Mouse (Mus musculus) embryonic facial prominence, embryonic 12.5 days (tissue): ENCODE data around the gene Cyb5rl. TPM values are rescaled to one million over a fixed set of nuclear protein-coding genes. Genes with fewer than 3 reads are reported as not detected.

Experiments
- ATAC-seq: fragments of 200-750 bp; cut with Nextera tagmentation; 2 replicates; pipeline ENCODE4 v1.8.0; 2017; ENCODE audit not compliant: insufficient number of reproducible peaks, insufficient read depth, low FRiP score, low TSS enrichment
- H3K27ac ChIP-seq: fragments of 300-500 bp; sonication (generic); 2 replicates; pipeline ENCODE4 v1.5.1; 2016; ENCODE audit warnings: mild to moderate bottlenecking
- H3K27me3 ChIP-seq: fragments of 300-500 bp; sonication (generic); 2 replicates; pipeline ENCODE4 v1.6.1; 2016; ENCODE audit warnings: mild to moderate bottlenecking, moderate library complexity
- H3K36me3 ChIP-seq: fragments of 300-500 bp; sonication (generic); 2 replicates; pipeline ENCODE4 v1.6.1; 2016; ENCODE audit warnings: mild to moderate bottlenecking
- H3K4me1 ChIP-seq: fragments of 300-500 bp; sonication (generic); 2 replicates; pipeline ENCODE4 v1.6.1; 2016
- H3K4me2 ChIP-seq: fragments of 300-500 bp; sonication (generic); replicated peaks from 2 replicates; pipeline ENCODE4 v1.6.1; 2016; ENCODE audit warnings: mild to moderate bottlenecking, moderate library complexity
- H3K4me3 ChIP-seq: fragments of 300-500 bp; sonication (generic); 2 replicates; pipeline ENCODE4 v1.5.1; 2016; ENCODE audit warnings: mild to moderate bottlenecking
- H3K9ac ChIP-seq: fragments of 300-500 bp; sonication (generic); 2 replicates; pipeline ENCODE4 v1.6.1; 2016; ENCODE audit warnings: mild to moderate bottlenecking, moderate library complexity
- H3K9me3 ChIP-seq: fragments of 300-500 bp; sonication (generic); 2 replicates; pipeline ENCODE4 v1.6.1; 2016; ENCODE audit warnings: mild to moderate bottlenecking, moderate library complexity
- WGBS: fragments of 180-500 bp; shearing (Covaris S2); methylation state at CpG from one replicate; pipeline ENCODE4 v1.1.7; 2016; 5-methylcytosine and 5-hydroxymethylcytosine counted together
- polyA plus RNA-seq: library from polyadenylated mRNA; unstranded; fragments of >200 nt; fragmentation: Nextera tagmentation; extraction: Ambion mirVana; gene quantifications from 2 replicates; pipeline ENCODE4 v1.2.1, GENCODE M21; 2016

Gene Cyb5rl
- polyA plus RNA-seq, 1 experiment from 2014 or later: 5.9 TPM

GRCm38 (mm10) chr4:107038303-107038702 is 28.5 kb upstream of the Cyb5rl start:
- no peaks in the 10 kb centered on the region for H3K9me3 ChIP-seq
- no peak overlapping the region for H3K9ac ChIP-seq
- no peak overlapping the region for H3K4me2 ChIP-seq
- H3K27ac ChIP-seq: no peak overlapping the region
- no peak for ATAC-seq
- H3K4me3 ChIP-seq: no peak overlapping the region
- H3K4me1 ChIP-seq: no peaks in the 10 kb centered on the region
- H3K36me3 ChIP-seq: peaks cover 91% of the 10 kb centered on the region
- 85% methylated on average over 4 of the region's 4 CpGs for WGBS
- H3K27me3 ChIP-seq: no peaks in the 10 kb centered on the region

- Histone ChIP-seq H3K4me2 (no peak overlapping the region), H3K9ac (no peak overlapping the region), H3K9me3 (no peaks in the 10 kb centered on the region), H3K4me3 (no peak overlapping the region), H3K4me1 (no peaks in the 10 kb centered on the region), H3K27ac (no peak overlapping the region), H3K27me3 (no peaks in the 10 kb centered on the region), H3K36me3 (peaks cover 94% of the 10 kb centered on the region)
- ATAC-seq: no peak
- WGBS: 86% methylated on average over 8 of the region's 8 CpGs
These were observed 27.5 kb upstream of the Cyb5rl start for GRCm38 (mm10) chr4:107039270-107039669.

- ATAC-seq: no peak
- Histone ChIP-seq H3K4me1 (no peaks in the 10 kb centered on the region), H3K4me3 (no peak overlapping the region), H3K27me3 (no peaks in the 10 kb centered on the region), H3K4me2 (no peak overlapping the region), H3K27ac (no peak overlapping the region), H3K36me3 (peaks cover 93% of the 10 kb centered on the region), H3K9me3 (no peaks in the 10 kb centered on the region), H3K9ac (no peak overlapping the region)
- 93% methylated on average over 6 of the region's 6 CpGs for WGBS
These were observed 24.5 kb upstream of the Cyb5rl start for GRCm38 (mm10) chr4:107042304-107042703.

GRCm38 (mm10) chr4:107045188-107045587 is 21.6 kb upstream of the Cyb5rl start:
- Histone ChIP-seq H3K27ac (no peak overlapping the region), H3K4me3 (no peak overlapping the region), H3K9ac (no peak overlapping the region), H3K4me2 (no peak overlapping the region), H3K9me3 (no peaks in the 10 kb centered on the region), H3K36me3 (peaks cover 81% of the 10 kb centered on the region), H3K27me3 (no peaks in the 10 kb centered on the region), H3K4me1 (no peaks in the 10 kb centered on the region)
- WGBS: over 99% methylated on average over 13 of the region's 13 CpGs
- no peak for ATAC-seq

GRCm38 (mm10) chr4:107047806-107048205 is 19.0 kb upstream of the Cyb5rl start:
- 85% methylated on average over 5 of the region's 5 CpGs for WGBS
- no peak overlapping the region for H3K4me3 ChIP-seq
- no peak overlapping the region for H3K27ac ChIP-seq
- no peak overlapping the region for H3K9ac ChIP-seq
- H3K4me1 ChIP-seq: no peaks in the 10 kb centered on the region
- no peak overlapping the region for H3K4me2 ChIP-seq
- H3K27me3 ChIP-seq: no peaks in the 10 kb centered on the region
- ATAC-seq: no peak
- peaks cover 66% of the 10 kb centered on the region for H3K36me3 ChIP-seq
- no peaks in the 10 kb centered on the region for H3K9me3 ChIP-seq

GRCm38 (mm10) chr4:107048568-107049162 is 18.1 kb upstream of the Cyb5rl start:
- H3K4me3 ChIP-seq: no peak overlapping the region
- WGBS: 92% methylated on average over 11 of the region's 11 CpGs
- no peak overlapping the region for H3K4me2 ChIP-seq
- H3K9ac ChIP-seq: no peak overlapping the region
- no peaks in the 10 kb centered on the region for H3K4me1 ChIP-seq
- peaks cover 61% of the 10 kb centered on the region for H3K36me3 ChIP-seq
- no peak for ATAC-seq
- no peaks in the 10 kb centered on the region for H3K9me3 ChIP-seq
- no peaks in the 10 kb centered on the region for H3K27me3 ChIP-seq
- H3K27ac ChIP-seq: no peak overlapping the region

GRCm38 (mm10) chr4:107051889-107052288 is 14.9 kb upstream of the Cyb5rl start:
- no peak for ATAC-seq

GRCm38 (mm10) chr4:107052962-107053553 is 13.7 kb upstream of the Cyb5rl start:
- no peak overlapping the region for H3K4me3 ChIP-seq
- H3K27me3 ChIP-seq: no peaks in the 10 kb centered on the region
- H3K27ac ChIP-seq: 0 out of 2 replicates have a peak overlapping the region, but pooled peaks have one; percentile 41
- ATAC-seq: no peak
- no peak overlapping the region for H3K9ac ChIP-seq
- H3K4me2 ChIP-seq: no peak overlapping the region
- no peaks in the 10 kb centered on the region for H3K4me1 ChIP-seq
- no peaks in the 10 kb centered on the region for H3K9me3 ChIP-seq
- peaks cover 49% of the 10 kb centered on the region for H3K36me3 ChIP-seq
- 52% methylated on average over 5 of the region's 5 CpGs for WGBS

More at GRCm38 (mm10) chr4:107051889-107052288, 14.9 kb upstream of the Cyb5rl start:
- no peaks in the 10 kb centered on the region for H3K27me3 ChIP-seq
- H3K36me3 ChIP-seq: peaks cover 49% of the 10 kb centered on the region
- no peak overlapping the region for H3K9ac ChIP-seq
- no peak overlapping the region for H3K27ac ChIP-seq
- no peaks in the 10 kb centered on the region for H3K9me3 ChIP-seq
- no peak overlapping the region for H3K4me3 ChIP-seq
- H3K4me1 ChIP-seq: no peaks in the 10 kb centered on the region
- no peak overlapping the region for H3K4me2 ChIP-seq
- 56% methylated on average over 4 of the region's 4 CpGs for WGBS

GRCm38 (mm10) chr4:107056088-107056487 is 10.7 kb upstream of the Cyb5rl start:
- Histone ChIP-seq H3K4me2 (no peak overlapping the region), H3K27me3 (no peaks in the 10 kb centered on the region), H3K27ac (no peak overlapping the region), H3K9ac (no peak overlapping the region), H3K36me3 (peaks cover 61% of the 10 kb centered on the region), H3K4me3 (no peak overlapping the region), H3K4me1 (no peaks in the 10 kb centered on the region), H3K9me3 (no peaks in the 10 kb centered on the region)
- ATAC-seq: no peak
- 80% methylated on average over 3 of the region's 3 CpGs for WGBS

GRCm38 (mm10) chr4:107058346-107058745 is 8.4 kb upstream of the Cyb5rl start:
- H3K4me3 ChIP-seq: no peak overlapping the region
- H3K9ac ChIP-seq: no peak overlapping the region
- no peak overlapping the region for H3K4me2 ChIP-seq
- no peaks in the 10 kb centered on the region for H3K27me3 ChIP-seq
- ATAC-seq: no peak
- no peaks in the 10 kb centered on the region for H3K4me1 ChIP-seq
- no peak overlapping the region for H3K27ac ChIP-seq
- 93% methylated on average over 5 of the region's 5 CpGs for WGBS
- no peaks in the 10 kb centered on the region for H3K9me3 ChIP-seq
- peaks cover 79% of the 10 kb centered on the region for H3K36me3 ChIP-seq

GRCm38 (mm10) chr4:107058781-107059180 is 8.0 kb upstream of the Cyb5rl start:
- peaks cover 83% of the 10 kb centered on the region for H3K36me3 ChIP-seq
- no peaks in the 10 kb centered on the region for H3K27me3 ChIP-seq
- H3K9ac ChIP-seq: no peak overlapping the region
- H3K4me3 ChIP-seq: no peak overlapping the region
- H3K4me1 ChIP-seq: no peaks in the 10 kb centered on the region
- no peaks in the 10 kb centered on the region for H3K9me3 ChIP-seq
- WGBS: 87% methylated on average over 6 of the region's 6 CpGs
- H3K4me2 ChIP-seq: no peak overlapping the region
- ATAC-seq: no peak
- no peak overlapping the region for H3K27ac ChIP-seq

GRCm38 (mm10) chr4:107061560-107061959 is 5.2 kb upstream of the Cyb5rl start:
- ATAC-seq: no peak
- Histone ChIP-seq H3K4me2 (no peak overlapping the region), H3K4me3 (no peak overlapping the region), H3K27me3 (no peaks in the 10 kb centered on the region), H3K36me3 (peaks cover 75% of the 10 kb centered on the region), H3K9me3 (no peaks in the 10 kb centered on the region), H3K27ac (no peak overlapping the region), H3K4me1 (peaks cover 9% of the 10 kb centered on the region; the same call in 1 of the 2 replicates), H3K9ac (no peak overlapping the region)
- 91% methylated on average over 4 of the region's 4 CpGs for WGBS
